10 mouse cellular contexts compared by ENCODE assay signal in genomic region chr9:94534795-94535194, GRCm38 (mm10). TPM values are rescaled to one million over a fixed set of nuclear protein-coding genes. Genes with fewer than 3 reads are reported as not detected.
A peak's percentile ranks its signal among the peaks of the same experiment; 100 is the strongest.
DNase-seq lines count a peak whose midpoint lies in the region; ATAC-seq and TF ChIP-seq lines count a peak whose summit lies in the region.
"Had no signal": no experiment of that assay in that cellular context is flagged by ENCODE, and none has a peak within 500 bp of the region (broad histone marks: within the 10 kb centered on the region; RNA-seq: fewer than 3 reads in every experiment).

No protein-coding gene starts in this region.

- H3K27ac ChIP-seq in kidney, postnatal 0 days = no peak overlapping the region
- H3K27ac ChIP-seq in forebrain, embryonic 13.5 days = no peak overlapping the region
- H3K27ac ChIP-seq in midbrain, embryonic 12.5 days (replicated peaks) = no peak overlapping the region
- H3K27ac ChIP-seq: stomach, embryonic 15.5 days had no signal

- H3K4me2 ChIP-seq in kidney, postnatal 0 days (ENCODE audit: low read length) = peak overlapping the region; percentile 88
- H3K4me2 ChIP-seq in forebrain, embryonic 13.5 days = peak overlapping the region; percentile 88
- peak overlapping the region; percentile 86; the same call in 1 of the 2 replicates for H3K4me2 ChIP-seq in midbrain, embryonic 12.5 days (replicated peaks)

- peak; percentile 63 for TF ChIP-seq CTCF in kidney, postnatal 0 days (IDR thresholded peaks at IDR 0.05; ENCODE audit: low read depth)

- no peak for ATAC-seq in kidney, postnatal 0 days (replicated peaks; ENCODE audit: low FRiP score, low read depth)
- ATAC-seq in forebrain, embryonic 13.5 days = no peak
- no peak for ATAC-seq in midbrain, embryonic 12.5 days (ENCODE audit: low FRiP score, low read depth)

- H3K9ac ChIP-seq in kidney, postnatal 0 days (ENCODE audit: low read depth, low read length) = no peak overlapping the region
- H3K9ac ChIP-seq in forebrain, embryonic 13.5 days = no peak overlapping the region
- H3K9ac ChIP-seq in midbrain, embryonic 12.5 days (replicated peaks) = no peak overlapping the region
- H3K9ac ChIP-seq: stomach, embryonic 15.5 days had no signal

- DNase-seq in cerebellum, adult 18-20 months = peak; percentile 41 to 51
- DNase-seq in cerebellum, adult 8-10 months = no peak
- DNase-seq in kidney, postnatal 0 days (ENCODE audit: low spot score) = peak; percentile 62
- no peak for DNase-seq in kidney, adult 8-10 months
- no peak for DNase-seq in left cerebral cortex, adult 8-10 months (ENCODE audit: low spot score in 2 of 2)
- DNase-seq in adrenal gland, postnatal 4 days (ENCODE audit: low spot score in 2 of 2) = no peak
- DNase-seq: adrenal gland, postnatal 36 days had no signal

- no peaks in the 10 kb centered on the region for H3K27me3 ChIP-seq in kidney, postnatal 0 days (ENCODE audit: insufficient read depth, low read length)
- H3K27me3 ChIP-seq in forebrain, embryonic 13.5 days = no peaks in the 10 kb centered on the region
- H3K27me3 ChIP-seq in midbrain, embryonic 12.5 days = no peaks in the 10 kb centered on the region
- H3K27me3 ChIP-seq: stomach, embryonic 15.5 days had no signal

- H3K36me3 ChIP-seq in kidney, postnatal 0 days (ENCODE audit: insufficient read depth, low read length) = no peaks in the 10 kb centered on the region
- no peaks in the 10 kb centered on the region for H3K36me3 ChIP-seq in forebrain, embryonic 13.5 days (ENCODE audit: poor library complexity, severe bottlenecking)
- no peaks in the 10 kb centered on the region for H3K36me3 ChIP-seq in midbrain, embryonic 12.5 days
- H3K36me3 ChIP-seq: stomach, embryonic 15.5 days had no signal

- 0 out of 2 replicates have a peak, but pooled peaks cover 4% of the 10 kb centered on the region for H3K4me1 ChIP-seq in kidney, postnatal 0 days (replicated peaks; ENCODE audit: insufficient read depth, low read length)
- peaks cover 45% of the 10 kb centered on the region for H3K4me1 ChIP-seq in forebrain, embryonic 13.5 days
- peaks cover 24% of the 10 kb centered on the region for H3K4me1 ChIP-seq in midbrain, embryonic 12.5 days

- no peaks in the 10 kb centered on the region for H3K9me3 ChIP-seq in kidney, postnatal 0 days (replicated peaks; ENCODE audit: low read length)
- H3K9me3 ChIP-seq in forebrain, embryonic 13.5 days (replicated peaks) = no peaks in the 10 kb centered on the region
- no peaks in the 10 kb centered on the region for H3K9me3 ChIP-seq in midbrain, embryonic 12.5 days
- H3K9me3 ChIP-seq: stomach, embryonic 15.5 days had no signal

- peak overlapping the region; percentile 69; the same call in 1 of the 2 replicates for H3K4me3 ChIP-seq in kidney, postnatal 0 days (replicated peaks; ENCODE audit: low read depth, low read length)
- peak overlapping the region; percentile 80 for H3K4me3 ChIP-seq in forebrain, embryonic 13.5 days
- H3K4me3 ChIP-seq in midbrain, embryonic 12.5 days = no peak overlapping the region

RNA-seq across cellular contexts. Expression of gene 1190002N15Rik, which starts 3.1 kb away (rescaled TPM):
- 16.3 and 22.3 TPM in 2 replicates for polyA plus RNA-seq in kidney, postnatal 0 days (2015; fragmentation: Nextera tagmentation; extraction: Ambion mirVana)
- 4.3 and 4.4 TPM in 2 replicates for polyA plus RNA-seq in forebrain, embryonic 13.5 days (2015; fragmentation: Nextera tagmentation; extraction: Ambion mirVana)
- 15.9 and 18.6 TPM in 2 replicates for polyA plus RNA-seq in midbrain, embryonic 12.5 days (2016; fragmentation: Nextera tagmentation; extraction: Ambion mirVana)
- total RNA-seq in left cerebral cortex, adult 8-10 months (2022) = 10 to 100 TPM; 30.3 to 36.3 (median 30.9) TPM
- total RNA-seq in adrenal gland, postnatal 4 days (2021) = 10 to 100 TPM; 24.4 to 25.9 TPM

Comparison
In these comparisons a context has a peak if more than half of its experiments do, and no peak if none do; other contexts are left out.
1. DNase-seq: peak in cerebellum, adult 18-20 months (2 of 2) and kidney, postnatal 0 days (single experiment); none in cerebellum, adult 8-10 months (single experiment), kidney, adult 8-10 months (0 of 2), left cerebral cortex, adult 8-10 months (0 of 2) and adrenal gland, postnatal 4 days (0 of 2).
2. Peak in every context shown above with its lines, with median percentiles within 50 percentile points of each other: H3K4me2 ChIP-seq.